Mouse (Mus musculus) layer of hippocampus, postnatal 14 days (tissue): ENCODE data around the gene Snrpd3. TPM values are rescaled to one million over a fixed set of nuclear protein-coding genes. Genes with fewer than 3 reads are reported as not detected.
"Not testable (repeated sequence)": the region's sequence is repeated elsewhere in the genome, so short reads cannot be mapped to it uniquely, and the experiment has no call there.

Source experiments
- DNase-seq, 2 experiments: peaks; one replicate each; pipeline ENCODE4 v3.0.0; 2021 to 2022; ENCODE audit warnings: low spot score in 2 of 2, mixed read lengths in 1 of 2
- long read RNA-seq, 2 experiments: library from polyadenylated mRNA; stranded (forward); transcript quantifications; one replicate each; pipeline ENCODE4 v2.0.0; 2021
- total RNA-seq, 2 experiments: library from RNA; stranded (reverse); gene quantifications; 2 replicates each; pipeline ENCODE4 v1.2.3; 2021

The Snrpd3 gene
- 10 to 100 TPM; 71.1 to 77.5 TPM for total RNA-seq
- long read RNA-seq, experiment 1, transcript Snrpd3-201 (4 exons, 3,036 nt), result major isoform, 8 of 8 reads
- long read RNA-seq, experiment 1, partial matches to known transcripts, result 0 of 8 reads
- long read RNA-seq, experiment 1, other reads (novel, unspliced or antisense), result 0 of 8 reads
- long read RNA-seq, experiment 2, transcript Snrpd3-201 (4 exons, 3,036 nt), result major isoform, 23 of 26 reads
- long read RNA-seq, experiment 2, partial matches to known transcripts, result 2 of 26 reads
- long read RNA-seq, experiment 2, other reads (novel, unspliced or antisense), result 0 of 26 reads

GRCm38 (mm10) chr10:75517073-75517757, at the start of gene Snrpd3:
Snrpd3 (plus strand) TSS chr10:75517551.
- peak in 1 of 2 experiments; percentile 94 for DNase-seq

GRCm38 (mm10) chr10:75473411-75473810, 43.9 kb upstream of the Snrpd3 start:
- no peak for DNase-seq

GRCm38 (mm10) chr10:75474571-75474970, 42.8 kb upstream of the Snrpd3 start:
- DNase-seq, result no peak

GRCm38 (mm10) chr10:75475139-75475850, 42.1 kb upstream of the Snrpd3 start:
- not testable (repeated sequence) for DNase-seq

GRCm38 (mm10) chr10:75477034-75477433, 40.3 kb upstream of the Snrpd3 start:
- no peak for DNase-seq

- no peak for DNase-seq
Observed at GRCm38 (mm10) chr10:75479955-75480354, 37.4 kb upstream of the Snrpd3 start.

- DNase-seq, result no peak
Observed at GRCm38 (mm10) chr10:75481703-75482102, 35.6 kb upstream of the Snrpd3 start.

GRCm38 (mm10) chr10:75482271-75482670, 35.1 kb upstream of the Snrpd3 start:
- no peak for DNase-seq

GRCm38 (mm10) chr10:75482919-75483483, 34.4 kb upstream of the Snrpd3 start:
- no peak for DNase-seq

GRCm38 (mm10) chr10:75484066-75484465, 33.3 kb upstream of the Snrpd3 start:
- no peak for DNase-seq

- no peak for DNase-seq
Observed at GRCm38 (mm10) chr10:75484767-75485166, 32.6 kb upstream of the Snrpd3 start.

- peak; percentile 74 to 85 for DNase-seq
Observed at GRCm38 (mm10) chr10:75486086-75486979, 31.0 kb upstream of the Snrpd3 start.

- no peak for DNase-seq
Observed at GRCm38 (mm10) chr10:75487131-75487530, 30.2 kb upstream of the Snrpd3 start.

GRCm38 (mm10) chr10:75489522-75489921, 27.8 kb upstream of the Snrpd3 start:
- no peak for DNase-seq

- DNase-seq, result no peak
Observed at GRCm38 (mm10) chr10:75490731-75491130, 26.6 kb upstream of the Snrpd3 start.

- no peak for DNase-seq
Observed at GRCm38 (mm10) chr10:75491234-75491935, 26.0 kb upstream of the Snrpd3 start.

GRCm38 (mm10) chr10:75491936-75492262, 25.5 kb upstream of the Snrpd3 start:
- no peak for DNase-seq

- DNase-seq, result no peak
Observed at GRCm38 (mm10) chr10:75495304-75495703, 22.0 kb upstream of the Snrpd3 start.

GRCm38 (mm10) chr10:75495921-75496320, 21.4 kb upstream of the Snrpd3 start:
- DNase-seq, result no peak

- DNase-seq, result not testable (repeated sequence)
Observed at GRCm38 (mm10) chr10:75499214-75499613, 18.1 kb upstream of the Snrpd3 start.
